Mouse (Mus musculus): Measurements from ENCODE around the gene Irf2bp1.

DNA sequence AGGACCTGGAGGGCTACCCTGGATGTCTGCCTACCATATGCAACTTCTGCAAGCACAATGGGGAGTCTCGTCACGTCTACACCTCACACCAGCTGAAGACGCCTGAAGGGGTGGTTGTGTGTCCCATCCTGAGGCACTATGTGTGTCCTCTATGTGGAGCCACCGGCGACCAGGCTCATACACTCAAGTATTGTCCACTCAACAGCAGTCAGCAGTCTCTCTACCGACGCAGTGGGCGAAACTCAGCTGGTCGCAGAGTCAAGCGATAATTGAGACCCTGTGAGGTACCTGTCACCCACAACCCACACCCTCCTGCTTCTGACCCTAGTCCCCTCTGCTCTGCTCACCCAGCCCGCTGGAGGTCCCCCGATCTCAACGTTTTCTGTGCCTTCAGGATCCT lies 16.1 kb upstream of the Irf2bp1 start:
- no peak for TF ChIP-seq CTCF (IDR thresholded peaks at IDR 0.05)
- TF ChIP-seq EP300 (IDR thresholded peaks at IDR 0.05; ENCODE audit: insufficient read depth, low read depth, low read length): no peak
- no peak for TF ChIP-seq POLR2A (IDR thresholded peaks at IDR 0.05; ENCODE audit: insufficient read depth, low read depth, low read length)
